Mouse (Mus musculus) midbrain, embryonic 12.5 days (tissue): ENCODE measurements around the gene Casq1. TPM values are rescaled to one million over a fixed set of nuclear protein-coding genes. Genes with fewer than 3 reads are reported as not detected.

Experiments
- ATAC-seq: fragments of 200-750 bp; cut with Nextera tagmentation; 2 replicates; pipeline ENCODE4 v1.8.0; 2017; ENCODE audit warnings: low read depth, moderate TSS enrichment, moderate library complexity; ENCODE audit not compliant: low FRiP score
- H3K27ac ChIP-seq: fragments of 300-500 bp; sonication (generic); replicated peaks from 2 replicates; pipeline ENCODE4 v1.5.1; 2016; ENCODE audit warnings: mild to moderate bottlenecking
- H3K27me3 ChIP-seq: fragments of 300-500 bp; sonication (generic); 2 replicates; pipeline ENCODE4 v1.6.1; 2016; ENCODE audit warnings: mild to moderate bottlenecking
- H3K36me3 ChIP-seq: fragments of 300-500 bp; sonication (generic); 2 replicates; pipeline ENCODE4 v1.6.1; 2016
- H3K4me1 ChIP-seq: fragments of 300-500 bp; sonication (generic); 2 replicates; pipeline ENCODE4 v1.6.1; 2016
- H3K4me2 ChIP-seq: fragments of 300-500 bp; sonication (generic); replicated peaks from 2 replicates; pipeline ENCODE4 v1.6.1; 2016; ENCODE audit warnings: mild to moderate bottlenecking, moderate library complexity
- H3K4me3 ChIP-seq: fragments of 300-500 bp; sonication (generic); 2 replicates; pipeline ENCODE4 v1.5.1; 2016; ENCODE audit warnings: mild to moderate bottlenecking
- H3K9ac ChIP-seq: fragments of 300-500 bp; sonication (generic); replicated peaks from 2 replicates; pipeline ENCODE4 v1.6.1; 2016; ENCODE audit warnings: mild to moderate bottlenecking, moderate library complexity
- H3K9me3 ChIP-seq: fragments of 300-500 bp; sonication (generic); 2 replicates; pipeline ENCODE4 v1.6.1; 2016; ENCODE audit warnings: mild to moderate bottlenecking
- WGBS: fragments of 180-500 bp; shearing (Covaris S2); methylation state at CpG from one replicate; pipeline ENCODE4 v1.1.7; 2016; 5-methylcytosine and 5-hydroxymethylcytosine counted together
- polyA plus RNA-seq: library from polyadenylated mRNA; unstranded; fragments of >200 nt; fragmentation: Nextera tagmentation; extraction: Ambion mirVana; gene quantifications from 2 replicates; pipeline ENCODE4 v1.2.1, GENCODE M21; 2016

Gene Casq1
- polyA plus RNA-seq, 1 experiment from 2014 or later: 2.1 TPM

DNA sequence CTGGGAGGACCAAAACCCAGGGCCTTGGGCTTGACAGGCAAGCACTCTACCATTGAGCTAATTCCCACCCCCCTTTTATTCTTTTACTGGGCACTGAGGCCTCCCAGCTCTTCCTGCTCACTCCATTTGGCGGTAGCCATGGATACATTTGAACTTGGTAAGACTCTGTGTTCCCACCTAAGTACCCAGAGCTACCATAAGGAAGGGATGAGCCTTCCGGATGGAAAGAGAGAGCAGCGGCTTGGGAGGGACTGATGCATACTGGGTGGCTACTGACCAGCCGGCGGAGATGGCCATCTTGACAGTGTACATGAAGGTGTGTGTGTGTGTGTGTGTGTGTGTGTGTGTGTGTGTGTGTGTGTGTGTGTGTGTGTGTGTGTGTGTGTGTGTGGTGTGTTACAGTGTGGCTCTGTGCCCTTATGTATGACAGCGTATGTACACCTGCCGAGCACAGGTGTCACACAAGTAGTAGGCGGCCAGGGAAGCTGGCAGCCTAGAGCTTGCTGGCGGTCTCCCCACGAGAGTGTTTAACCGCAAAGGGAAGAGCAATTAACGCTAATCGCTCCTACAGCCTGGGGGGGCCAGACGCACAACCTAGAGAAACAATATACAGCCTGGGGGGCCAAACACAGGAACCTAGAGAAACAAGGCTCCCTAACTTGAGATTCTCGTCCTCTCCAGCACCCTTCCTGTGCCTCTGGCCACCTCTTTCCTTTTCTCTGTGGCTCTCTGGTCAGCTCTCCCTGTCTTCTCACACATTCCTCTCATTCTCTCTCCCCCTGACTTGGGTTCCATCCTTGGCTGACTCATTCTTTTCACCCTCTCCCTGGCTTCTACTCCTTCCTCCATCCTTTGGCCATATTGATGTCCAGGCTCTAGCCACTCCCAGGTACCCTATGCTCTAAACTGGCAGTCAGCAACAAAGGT lies 14.6 kb downstream of the Casq1 start:
- peaks cover 5% of the 10 kb centered on the region for H3K36me3 ChIP-seq
- H3K27me3 ChIP-seq: no peaks in the 10 kb centered on the region
- 21% methylated on average over 15 of the region's 15 CpGs for WGBS
- H3K9me3 ChIP-seq: no peaks in the 10 kb centered on the region
- peaks cover 72% of the 10 kb centered on the region for H3K4me1 ChIP-seq
- H3K27ac ChIP-seq: peak overlapping the region; percentile 95
- H3K4me3 ChIP-seq: peak overlapping the region; percentile 73
- H3K9ac ChIP-seq: peak overlapping the region; percentile 92
- H3K4me2 ChIP-seq: peak overlapping the region; percentile 95
- no peak for ATAC-seq

DNA sequence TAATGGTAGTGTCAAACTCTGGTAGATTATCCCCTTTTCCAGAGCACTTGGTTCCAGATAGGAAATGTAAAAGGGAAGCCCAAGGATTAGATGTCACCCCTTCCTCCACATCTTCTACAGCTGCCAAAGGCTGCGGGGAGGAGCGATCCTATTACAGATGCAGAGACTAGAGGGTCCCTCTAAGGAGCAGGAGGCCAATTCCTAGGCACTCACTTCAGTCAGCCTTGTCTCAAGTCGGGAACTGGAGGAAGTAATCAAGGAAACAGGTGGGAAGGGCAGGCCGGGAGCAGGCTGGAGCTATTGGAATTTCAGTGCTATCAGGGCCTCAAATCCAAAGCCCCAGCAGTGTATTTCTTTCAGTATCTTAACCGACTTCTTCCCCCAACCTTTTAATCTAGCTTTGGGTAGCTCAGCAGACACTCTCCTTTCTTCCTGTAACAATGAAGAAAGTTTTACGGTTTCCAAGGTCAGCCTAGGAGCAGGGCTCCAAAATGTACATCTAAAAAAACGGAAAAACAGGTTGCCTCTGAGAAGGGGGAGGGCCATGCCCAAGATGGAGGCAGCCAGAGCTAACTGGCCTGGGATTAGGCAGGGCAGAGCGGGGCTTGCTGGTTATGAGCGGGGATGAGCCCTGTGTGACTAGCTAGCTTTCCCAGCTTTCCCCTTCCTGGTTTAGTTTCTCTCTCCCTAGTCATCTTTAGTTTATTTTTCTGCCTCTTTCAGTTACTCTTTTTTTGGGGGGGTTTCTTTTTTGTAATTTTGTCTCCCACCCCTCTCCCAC lies 15.4 kb downstream of the Casq1 start:
- H3K9ac ChIP-seq: peak overlapping the region; percentile 92
- H3K4me2 ChIP-seq: peak overlapping the region; percentile 95
- peaks cover 79% of the 10 kb centered on the region for H3K4me1 ChIP-seq
- no peak for ATAC-seq
- H3K27me3 ChIP-seq: no peaks in the 10 kb centered on the region
- H3K4me3 ChIP-seq: peak overlapping the region; percentile 73
- 6% methylated on average over 9 of the region's 9 CpGs for WGBS
- peaks cover 14% of the 10 kb centered on the region for H3K36me3 ChIP-seq
- no peaks in the 10 kb centered on the region for H3K9me3 ChIP-seq
- peak overlapping the region; percentile 95 for H3K27ac ChIP-seq

DNA sequence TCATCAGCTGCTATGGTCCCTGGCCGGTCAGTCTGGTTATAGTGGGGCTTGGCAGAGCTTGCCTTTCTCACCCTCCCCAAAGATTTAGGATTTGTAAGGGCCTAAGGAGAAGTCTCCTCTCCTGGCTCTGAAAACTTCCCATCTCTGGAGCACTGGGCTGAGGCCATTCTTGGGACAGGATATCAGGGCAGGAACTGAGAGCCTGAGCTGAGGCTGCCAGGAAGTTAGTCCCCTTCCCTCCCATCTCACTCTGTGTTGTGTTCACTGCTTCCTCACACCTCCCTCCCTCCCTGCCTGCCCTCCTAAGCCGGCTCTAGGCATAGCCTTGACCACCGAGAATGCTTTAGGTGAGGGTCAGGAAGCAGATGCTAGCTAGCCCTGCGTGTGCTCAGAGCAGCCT lies 16.1 kb downstream of the Casq1 start:
- peak overlapping the region; percentile 95 for H3K27ac ChIP-seq
- H3K27me3 ChIP-seq: no peaks in the 10 kb centered on the region
- H3K4me3 ChIP-seq: peak overlapping the region; percentile 73
- 6% methylated on average over 4 of the region's 4 CpGs for WGBS
- H3K4me1 ChIP-seq: peaks cover 79% of the 10 kb centered on the region
- H3K9me3 ChIP-seq: no peaks in the 10 kb centered on the region
- ATAC-seq: no peak
- H3K36me3 ChIP-seq: peaks cover 19% of the 10 kb centered on the region
- peak overlapping the region; percentile 92 for H3K9ac ChIP-seq
- peak overlapping the region; percentile 95 for H3K4me2 ChIP-seq

DNA sequence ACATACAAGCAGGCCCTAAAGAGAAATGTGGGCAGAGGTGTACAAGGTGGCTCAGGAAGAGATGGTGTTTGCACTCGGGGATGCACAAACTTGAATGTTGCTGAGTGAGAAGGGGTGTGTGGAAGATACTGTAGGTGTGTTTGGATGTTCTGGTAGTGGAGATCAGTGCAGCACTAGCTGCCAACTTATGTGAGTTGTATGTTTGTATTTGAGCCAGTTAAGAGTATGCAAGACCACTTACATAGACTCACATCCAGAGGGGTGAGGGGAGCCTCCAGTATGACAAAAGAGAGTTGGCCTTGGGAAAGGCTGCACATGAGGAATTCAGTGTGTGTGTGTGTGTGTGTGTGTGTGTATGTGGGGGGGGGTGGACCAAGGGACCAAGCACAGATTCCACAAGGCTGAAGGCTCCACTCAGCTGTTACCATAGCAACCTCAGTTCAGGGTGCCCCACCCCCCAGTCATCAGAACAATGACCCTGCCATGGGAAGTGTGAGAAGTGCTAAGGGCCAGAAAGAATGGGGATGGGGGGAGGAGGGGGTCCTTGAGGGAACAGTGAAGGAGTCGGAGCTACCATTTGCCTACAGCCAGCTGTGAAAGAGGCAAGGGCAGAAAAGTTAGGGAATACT lies 16.7 kb downstream of the Casq1 start:
- peak overlapping the region; percentile 95 for H3K4me2 ChIP-seq
- H3K27me3 ChIP-seq: no peaks in the 10 kb centered on the region
- peaks cover 24% of the 10 kb centered on the region for H3K36me3 ChIP-seq
- H3K9me3 ChIP-seq: no peaks in the 10 kb centered on the region
- ATAC-seq: peak; percentile 64
- peak overlapping the region; percentile 73 for H3K4me3 ChIP-seq
- WGBS: 4% methylated on average over 2 of the region's 2 CpGs
- peak overlapping the region; percentile 95 for H3K27ac ChIP-seq
- peak overlapping the region; percentile 92 for H3K9ac ChIP-seq
- peaks cover 81% of the 10 kb centered on the region for H3K4me1 ChIP-seq

- Histone ChIP-seq H3K4me2 (peak overlapping the region; percentile 95), H3K4me1 (peaks cover 77% of the 10 kb centered on the region), H3K4me3 (peak overlapping the region; percentile 28), H3K9me3 (no peaks in the 10 kb centered on the region), H3K27ac (peak overlapping the region; percentile 95), H3K36me3 (peaks cover 32% of the 10 kb centered on the region), H3K27me3 (no peaks in the 10 kb centered on the region), H3K9ac (peak overlapping the region; percentile 50)
- WGBS: 3% methylated on average over 14 of the region's 14 CpGs
- ATAC-seq: peak; percentile 20
Measured at GRCm38 (mm10) chr1:172201967-172202880, 17.4 kb downstream of the Casq1 start.

- 15% methylated on average over 7 of the region's 7 CpGs for WGBS
- Histone ChIP-seq H3K4me2 (peak overlapping the region; percentile 95), H3K4me1 (peaks cover 70% of the 10 kb centered on the region), H3K9me3 (no peaks in the 10 kb centered on the region), H3K36me3 (peaks cover 45% of the 10 kb centered on the region), H3K9ac (peak overlapping the region; percentile 16; the same call in 1 of the 2 replicates), H3K4me3 (peak overlapping the region; percentile 7), H3K27me3 (no peaks in the 10 kb centered on the region), H3K27ac (peak overlapping the region; percentile 95)
- peak; percentile 53 for ATAC-seq
Measured at GRCm38 (mm10) chr1:172200871-172201447, 18.7 kb downstream of the Casq1 start.

GRCm38 (mm10) chr1:172200161-172200560 lies 19.5 kb downstream of the Casq1 start:
- WGBS: 79% methylated on average over 5 of the region's 5 CpGs
- peaks cover 62% of the 10 kb centered on the region for H3K4me1 ChIP-seq
- no peaks in the 10 kb centered on the region for H3K27me3 ChIP-seq
- ATAC-seq: no peak
- H3K9ac ChIP-seq: no peak overlapping the region
- peak overlapping the region; percentile 95 for H3K27ac ChIP-seq
- H3K4me3 ChIP-seq: peak overlapping the region; percentile 5; the same call in 1 of the 2 replicates
- peak overlapping the region; percentile 95 for H3K4me2 ChIP-seq
- no peaks in the 10 kb centered on the region for H3K9me3 ChIP-seq
- H3K36me3 ChIP-seq: peaks cover 49% of the 10 kb centered on the region

DNA sequence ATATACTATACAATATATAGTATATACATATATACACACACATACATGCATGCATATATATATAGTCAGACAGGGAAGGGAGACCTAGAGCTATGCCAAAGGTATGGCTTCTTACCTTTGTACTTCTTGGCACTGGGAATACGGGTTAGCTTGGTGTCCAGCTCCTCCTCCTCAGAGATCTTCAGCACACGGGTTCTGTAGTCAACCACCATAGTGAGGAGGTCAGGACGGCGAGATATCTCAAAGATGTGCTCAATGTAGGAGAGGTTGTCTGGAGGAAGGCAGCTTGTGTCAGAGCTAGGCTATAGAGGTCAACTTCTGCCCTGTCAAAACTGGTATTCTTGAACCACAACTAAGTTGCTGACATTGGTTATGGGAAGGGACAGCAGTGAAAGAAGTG lies 20.7 kb downstream of the Casq1 start:
- H3K4me3 ChIP-seq: no peak overlapping the region
- WGBS: 91% methylated on average over 4 of the region's 4 CpGs
- H3K9ac ChIP-seq: no peak overlapping the region
- H3K4me1 ChIP-seq: peaks cover 56% of the 10 kb centered on the region
- H3K36me3 ChIP-seq: peaks cover 61% of the 10 kb centered on the region
- H3K9me3 ChIP-seq: no peaks in the 10 kb centered on the region
- no peak overlapping the region for H3K27ac ChIP-seq
- H3K4me2 ChIP-seq: no peak overlapping the region
- H3K27me3 ChIP-seq: no peaks in the 10 kb centered on the region
- no peak for ATAC-seq

GRCm38 (mm10) chr1:172198316-172198715 lies 21.4 kb downstream of the Casq1 start:
- H3K4me3 ChIP-seq: no peak overlapping the region
- WGBS: 87% methylated on average over 8 of the region's 8 CpGs
- H3K9me3 ChIP-seq: no peaks in the 10 kb centered on the region
- H3K4me1 ChIP-seq: peaks cover 49% of the 10 kb centered on the region
- no peaks in the 10 kb centered on the region for H3K27me3 ChIP-seq
- H3K9ac ChIP-seq: no peak overlapping the region
- no peak overlapping the region for H3K4me2 ChIP-seq
- peaks cover 67% of the 10 kb centered on the region for H3K36me3 ChIP-seq
- no peak for ATAC-seq
- H3K27ac ChIP-seq: peak overlapping the region; percentile 61

DNA sequence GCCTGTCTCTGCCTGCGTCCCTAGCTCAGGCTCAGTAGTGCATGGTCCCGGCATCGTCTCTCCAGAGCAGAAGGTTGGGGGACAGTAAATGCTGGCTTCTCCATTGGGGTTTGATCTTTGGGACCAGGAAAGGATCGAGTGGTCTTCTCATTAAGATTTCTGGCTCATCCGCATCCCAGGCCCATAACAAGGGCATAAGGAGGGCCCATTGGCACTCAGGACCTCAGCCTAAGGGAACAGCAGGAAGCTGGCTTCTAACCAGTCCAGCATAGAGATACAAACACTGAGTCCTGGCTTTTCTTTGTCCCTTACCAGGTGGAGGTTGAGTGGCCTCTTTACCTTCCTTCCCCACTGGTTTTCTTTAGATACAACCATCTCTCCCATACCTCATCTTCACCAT lies 21.8 kb downstream of the Casq1 start:
- Histone ChIP-seq H3K9ac (no peak overlapping the region), H3K27me3 (no peaks in the 10 kb centered on the region), H3K9me3 (no peaks in the 10 kb centered on the region), H3K36me3 (peaks cover 67% of the 10 kb centered on the region), H3K4me1 (peaks cover 44% of the 10 kb centered on the region), H3K4me3 (no peak overlapping the region), H3K4me2 (no peak overlapping the region), H3K27ac (peak overlapping the region; percentile 61)
- no peak for ATAC-seq
- 82% methylated on average over 5 of the region's 5 CpGs for WGBS

GRCm38 (mm10) chr1:172197146-172197545 lies 22.5 kb downstream of the Casq1 start:
- WGBS: 85% methylated on average over 3 of the region's 3 CpGs
- no peak overlapping the region for H3K27ac ChIP-seq
- no peak overlapping the region for H3K4me3 ChIP-seq
- H3K9ac ChIP-seq: no peak overlapping the region
- H3K4me1 ChIP-seq: peaks cover 37% of the 10 kb centered on the region
- no peak overlapping the region for H3K4me2 ChIP-seq
- no peaks in the 10 kb centered on the region for H3K27me3 ChIP-seq
- H3K36me3 ChIP-seq: peaks cover 74% of the 10 kb centered on the region
- ATAC-seq: no peak
- H3K9me3 ChIP-seq: no peaks in the 10 kb centered on the region
